Mouse (Mus musculus): ENCODE measurements around the gene Gm11237.
"Not testable (repeated sequence)": the region's sequence is repeated elsewhere in the genome, so short reads cannot be mapped to it uniquely, and the experiment has no call there.

Gene Gm11237

DNA sequence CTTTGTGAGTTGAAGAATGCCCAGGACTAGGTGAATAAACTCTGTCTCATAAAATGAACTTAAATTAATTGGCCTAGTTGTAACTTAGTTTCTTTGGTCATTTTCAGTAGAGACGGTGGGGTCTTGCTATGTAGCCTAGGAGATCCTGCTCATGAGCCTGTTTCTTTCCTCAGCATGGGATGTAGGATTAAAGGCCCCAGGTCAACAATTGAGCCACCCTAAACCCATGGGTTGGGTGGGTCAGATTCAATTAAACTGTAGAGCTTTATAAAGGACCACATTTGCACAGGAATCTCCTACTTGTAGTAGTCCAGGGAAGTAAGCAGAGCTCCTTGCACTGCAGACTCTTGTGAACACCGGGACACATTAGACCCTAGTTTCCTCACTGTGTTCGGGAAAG, at the start of gene Gm11237:
Gene Gm11237 (plus strand): TSS at position 301 of the 400 bp plus-strand sequence.
- not testable (repeated sequence) for DNase-seq (ENCODE audit: low spot score)

DNA sequence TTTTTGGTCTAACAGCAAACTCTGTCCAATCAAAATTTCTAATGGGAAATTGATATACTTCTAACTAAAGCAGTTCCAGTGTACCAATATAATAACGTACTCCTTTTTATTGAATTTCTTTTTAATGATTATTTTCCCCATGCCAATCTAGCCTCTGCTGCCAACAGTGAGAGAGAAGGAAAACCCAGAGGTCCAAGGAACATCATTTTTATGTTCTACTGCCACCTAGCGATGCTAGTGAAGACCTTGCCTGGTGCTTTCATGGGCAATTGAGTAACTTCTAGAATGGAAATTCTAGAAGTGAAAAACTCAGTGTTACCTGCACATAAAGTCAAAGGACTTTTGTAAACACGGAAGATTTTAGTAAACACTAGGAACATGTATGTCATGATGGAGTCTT, 23.5 kb upstream of the Gm11237 start:
- DNase-seq (ENCODE audit: low spot score), result peak; percentile 37

DNA sequence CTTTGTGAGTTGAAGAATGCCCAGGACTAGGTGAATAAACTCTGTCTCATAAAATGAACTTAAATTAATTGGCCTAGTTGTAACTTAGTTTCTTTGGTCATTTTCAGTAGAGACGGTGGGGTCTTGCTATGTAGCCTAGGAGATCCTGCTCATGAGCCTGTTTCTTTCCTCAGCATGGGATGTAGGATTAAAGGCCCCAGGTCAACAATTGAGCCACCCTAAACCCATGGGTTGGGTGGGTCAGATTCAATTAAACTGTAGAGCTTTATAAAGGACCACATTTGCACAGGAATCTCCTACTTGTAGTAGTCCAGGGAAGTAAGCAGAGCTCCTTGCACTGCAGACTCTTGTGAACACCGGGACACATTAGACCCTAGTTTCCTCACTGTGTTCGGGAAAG, 15.2 kb upstream of the Gm11237 start, which contains the start of gene Gm11238:
Gene Gm11238 (plus strand): TSS at position 301 of the 400 bp plus-strand sequence.
- not testable (repeated sequence) for DNase-seq (ENCODE audit: low spot score)

DNA sequence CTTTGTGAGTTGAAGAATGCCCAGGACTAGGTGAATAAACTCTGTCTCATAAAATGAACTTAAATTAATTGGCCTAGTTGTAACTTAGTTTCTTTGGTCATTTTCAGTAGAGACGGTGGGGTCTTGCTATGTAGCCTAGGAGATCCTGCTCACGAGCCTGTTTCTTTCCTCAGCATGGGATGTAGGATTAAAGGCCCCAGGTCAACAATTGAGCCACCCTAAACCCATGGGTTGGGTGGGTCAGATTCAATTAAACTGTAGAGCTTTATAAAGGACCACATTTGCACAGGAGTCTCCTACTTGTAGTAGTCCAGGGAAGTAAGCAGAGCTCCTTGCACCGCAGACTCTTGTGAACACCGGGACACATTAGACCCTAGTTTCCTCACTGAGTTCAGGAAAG, 15.0 kb downstream of the Gm11237 start, which contains the start of gene Gm11236:
Gene Gm11236 (plus strand): TSS at position 301 of the 400 bp plus-strand sequence.
- not testable (repeated sequence) for DNase-seq (ENCODE audit: low spot score)

DNA sequence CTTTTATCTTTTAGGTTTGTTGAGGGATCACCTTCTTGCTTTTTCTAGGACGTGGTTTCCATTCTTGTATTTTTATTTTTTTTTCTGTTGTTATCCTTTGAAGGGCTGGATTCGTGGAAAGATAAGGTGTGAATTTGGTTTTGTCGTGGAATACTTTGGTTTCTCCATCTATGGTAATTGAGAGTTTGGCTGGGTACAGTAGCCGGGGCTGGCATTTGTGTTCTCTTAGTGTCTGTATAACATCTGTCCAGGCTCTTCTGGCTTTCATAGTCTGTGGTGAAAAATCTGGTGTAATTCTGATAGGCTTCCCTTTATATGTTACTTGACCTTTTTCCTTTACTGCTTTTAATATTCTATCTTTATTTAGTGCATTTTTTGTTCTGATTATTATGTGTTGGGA, 39.1 kb downstream of the Gm11237 start:
- DNase-seq (ENCODE audit: low spot score), result not testable (repeated sequence)

DNA sequence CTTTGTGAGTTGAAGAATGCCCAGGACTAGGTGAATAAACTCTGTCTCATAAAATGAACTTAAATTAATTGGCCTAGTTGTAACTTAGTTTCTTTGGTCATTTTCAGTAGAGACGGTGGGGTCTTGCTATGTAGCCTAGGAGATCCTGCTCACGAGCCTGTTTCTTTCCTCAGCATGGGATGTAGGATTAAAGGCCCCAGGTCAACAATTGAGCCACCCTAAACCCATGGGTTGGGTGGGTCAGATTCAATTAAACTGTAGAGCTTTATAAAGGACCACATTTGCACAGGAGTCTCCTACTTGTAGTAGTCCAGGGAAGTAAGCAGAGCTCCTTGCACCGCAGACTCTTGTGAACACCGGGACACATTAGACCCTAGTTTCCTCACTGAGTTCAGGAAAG, 45.3 kb downstream of the Gm11237 start, which contains the start of gene Gm11239:
Gene Gm11239 (plus strand): TSS at position 301 of the 400 bp plus-strand sequence.
- not testable (repeated sequence) for DNase-seq (ENCODE audit: low spot score)

Measured in adipocyte (in vitro differentiated cells).